Mouse (Mus musculus) right cerebral cortex, postnatal 10 days (tissue): ENCODE measurements around the gene Hist3h2ba.

Experiments used
- DNase-seq, 2 experiments: peaks; one replicate each; pipeline ENCODE4 v3.0.0; 2021; ENCODE audit warnings: low spot score in 2 of 2

Gene Hist3h2ba

GRCm38 (mm10) chr11:58963543-58963942 lies 14.8 kb downstream of the Hist3h2ba start:
- no peak for DNase-seq

GRCm38 (mm10) chr11:58964216-58964615 lies 15.5 kb downstream of the Hist3h2ba start:
- no peak for DNase-seq

DNA sequence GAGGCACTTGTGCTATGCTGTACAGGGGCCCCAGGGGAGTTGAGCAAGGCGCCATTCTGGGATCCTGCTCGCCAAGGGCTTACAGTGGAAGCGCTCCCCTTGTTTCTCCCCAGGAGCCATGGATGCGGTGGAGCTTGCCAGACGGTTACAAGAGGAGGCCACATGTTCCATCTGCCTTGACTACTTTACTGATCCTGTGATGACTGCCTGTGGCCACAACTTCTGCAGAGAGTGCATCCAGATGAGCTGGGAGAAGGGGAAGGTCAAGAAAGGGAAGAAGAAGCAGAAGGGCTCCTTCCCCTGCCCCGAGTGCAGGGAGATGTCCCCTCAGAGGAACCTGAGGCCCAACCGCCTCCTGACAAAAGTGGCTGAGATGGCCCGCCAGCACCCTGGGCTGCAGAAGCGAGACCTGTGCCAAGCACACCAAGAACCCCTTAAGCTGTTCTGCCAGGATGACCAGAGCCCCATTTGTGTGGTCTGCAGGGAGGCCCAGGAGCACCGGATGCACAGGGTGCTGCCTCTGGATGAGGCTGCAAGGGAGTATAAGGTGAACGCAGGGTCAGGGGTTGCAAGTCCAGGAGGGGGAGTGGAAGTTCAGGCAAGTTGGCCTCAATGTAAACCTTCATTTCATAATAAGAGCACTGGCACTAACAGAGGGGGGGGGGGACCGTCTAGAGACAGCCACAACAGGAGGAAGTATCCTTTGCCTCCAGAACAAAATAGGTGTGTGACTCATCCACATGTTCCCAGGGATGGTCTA lies 16.5 kb downstream of the Hist3h2ba start:
- DNase-seq = no peak

- DNase-seq = peak in 1 of 2 experiments; percentile 48
These were observed 18.6 kb downstream of the Hist3h2ba start for GRCm38 (mm10) chr11:58967346-58967745.

GRCm38 (mm10) chr11:58968551-58968950 lies 19.8 kb downstream of the Hist3h2ba start:
- DNase-seq = no peak

GRCm38 (mm10) chr11:58969027-58969426 lies 20.3 kb downstream of the Hist3h2ba start:
- no peak for DNase-seq

DNA sequence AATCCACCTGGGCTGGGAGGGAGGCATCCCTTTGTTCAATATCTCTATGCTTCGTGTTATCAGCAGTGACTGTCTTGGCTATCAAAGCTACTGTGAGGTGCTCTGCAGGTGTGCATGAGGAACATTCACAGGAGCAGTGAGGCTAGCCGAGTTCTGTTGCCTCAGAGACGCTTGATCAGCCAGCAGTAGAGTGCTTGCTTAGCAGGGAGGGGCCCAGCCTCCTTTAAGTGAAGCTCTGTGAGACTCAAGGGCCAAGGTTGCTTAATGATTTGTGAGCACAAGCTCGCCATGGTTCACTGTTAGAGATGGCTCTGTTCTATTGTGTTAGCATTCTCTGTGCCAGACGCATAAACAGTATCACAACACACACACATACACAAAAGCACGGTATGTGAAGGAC lies 20.9 kb downstream of the Hist3h2ba start:
- no peak for DNase-seq

DNA sequence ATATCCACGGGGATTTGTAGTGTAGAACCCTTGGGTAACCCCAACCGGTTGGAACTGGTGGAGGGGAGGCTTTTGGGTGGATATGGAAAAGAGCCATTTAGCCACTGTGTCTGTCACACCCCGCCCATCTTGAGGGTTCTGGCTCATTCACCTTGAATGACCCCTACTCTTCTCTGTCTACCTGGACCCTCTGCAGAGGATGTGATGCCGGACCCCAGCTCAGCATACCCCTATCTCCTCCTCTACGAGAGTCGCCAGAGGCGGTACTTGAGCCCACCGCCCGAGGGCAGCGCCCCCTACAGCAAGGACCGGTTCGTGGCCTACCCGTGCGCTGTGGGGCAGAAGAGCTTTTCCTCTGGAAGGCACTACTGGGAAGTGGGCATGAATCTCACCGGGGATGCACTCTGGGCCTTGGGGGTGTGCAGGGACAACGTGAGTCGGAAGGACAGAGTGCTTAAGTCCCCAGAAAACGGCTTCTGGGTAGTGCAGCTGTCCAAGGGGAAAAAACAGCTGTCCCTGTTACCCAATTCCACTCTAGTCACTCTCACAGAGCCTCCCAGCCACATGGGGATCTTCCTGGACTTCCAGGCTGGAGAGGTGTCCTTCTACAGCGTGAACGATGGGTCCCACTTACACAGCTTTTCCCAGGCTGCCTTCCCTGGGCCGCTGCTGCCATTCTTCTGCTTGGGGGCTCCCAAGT lies 22.3 kb downstream of the Hist3h2ba start:
- DNase-seq = no peak

DNA sequence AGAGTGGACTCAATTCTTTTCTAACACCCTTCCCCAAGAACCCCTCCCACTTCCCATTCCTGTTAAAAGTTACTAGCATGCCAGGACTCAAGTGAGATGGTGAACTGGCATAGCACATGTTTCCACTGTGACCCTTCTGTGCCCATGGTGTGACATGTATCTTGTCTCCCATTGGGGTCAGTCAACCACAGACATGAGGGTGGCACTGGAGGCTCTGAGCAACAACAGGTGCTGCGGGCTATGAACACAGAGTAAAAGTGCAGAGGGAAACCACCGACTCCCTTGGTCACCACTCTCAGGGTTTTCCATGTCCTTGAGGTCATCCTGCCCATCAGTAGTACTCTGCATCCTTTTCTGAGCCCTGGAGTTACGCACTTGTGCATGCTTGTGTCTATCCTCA lies 23.1 kb downstream of the Hist3h2ba start:
- no peak for DNase-seq

DNA sequence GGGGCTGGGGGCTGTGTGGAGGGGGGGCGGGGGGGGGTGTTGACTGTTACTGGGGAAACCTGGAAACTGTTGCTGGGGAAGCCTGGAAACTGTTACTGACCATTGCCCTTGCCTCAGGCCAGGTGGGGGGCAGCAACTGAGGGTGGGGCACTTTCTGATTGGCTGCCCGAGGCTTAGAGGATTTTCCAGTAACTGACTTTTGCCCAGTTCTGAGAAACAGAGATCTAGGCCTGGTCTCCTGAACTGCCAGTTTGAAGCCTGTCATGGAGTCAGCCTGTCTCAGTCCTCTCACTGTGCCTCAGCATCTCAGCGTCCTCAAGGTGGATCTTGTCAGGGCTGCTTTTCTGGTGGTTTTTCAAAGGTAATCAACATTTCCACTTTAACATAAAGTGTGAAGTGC lies 25.7 kb downstream of the Hist3h2ba start:
- no peak for DNase-seq

- no peak for DNase-seq
These were observed 28.4 kb downstream of the Hist3h2ba start for GRCm38 (mm10) chr11:58977150-58977549.

- no peak for DNase-seq
These were observed 28.9 kb downstream of the Hist3h2ba start for GRCm38 (mm10) chr11:58977607-58978026.

DNA sequence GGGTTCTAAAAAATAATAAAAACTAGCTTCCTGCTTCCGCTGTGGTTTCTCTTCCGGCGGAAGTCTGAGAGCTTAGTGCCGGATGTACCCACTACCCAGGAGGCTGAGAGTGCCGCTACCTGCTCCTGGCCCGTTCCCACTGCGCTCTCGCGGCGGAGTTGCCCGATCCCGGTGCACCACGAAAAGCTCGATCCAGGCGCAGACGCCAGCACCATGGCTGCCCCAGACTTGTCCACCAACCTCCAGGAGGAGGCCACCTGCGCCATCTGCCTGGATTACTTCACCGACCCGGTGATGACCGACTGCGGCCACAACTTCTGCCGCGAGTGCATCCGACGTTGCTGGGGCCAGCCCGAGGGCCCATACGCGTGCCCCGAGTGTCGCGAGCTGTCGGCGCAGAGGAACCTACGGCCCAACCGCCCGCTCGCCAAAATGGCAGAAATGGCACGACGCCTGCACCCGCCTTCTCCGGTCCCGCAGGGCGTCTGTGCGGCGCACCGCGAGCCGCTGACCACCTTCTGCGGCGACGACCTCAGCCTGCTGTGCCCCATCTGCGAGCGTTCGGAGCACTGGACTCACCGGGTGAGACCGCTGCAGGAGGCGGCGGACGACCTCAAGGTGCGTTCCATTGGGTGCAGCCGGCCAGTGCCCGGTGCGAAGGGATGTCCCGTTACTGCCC lies 29.4 kb downstream of the Hist3h2ba start, which contains the start of gene Trim11:
Trim11 (plus strand) TSS at position 67 of the 679 bp plus-strand sequence.
- peak; percentile 74 to 77 for DNase-seq

GRCm38 (mm10) chr11:58978706-58979030 lies 29.9 kb downstream of the Hist3h2ba start:
- no peak for DNase-seq

GRCm38 (mm10) chr11:58979183-58979582 lies 30.5 kb downstream of the Hist3h2ba start:
- DNase-seq = no peak

DNA sequence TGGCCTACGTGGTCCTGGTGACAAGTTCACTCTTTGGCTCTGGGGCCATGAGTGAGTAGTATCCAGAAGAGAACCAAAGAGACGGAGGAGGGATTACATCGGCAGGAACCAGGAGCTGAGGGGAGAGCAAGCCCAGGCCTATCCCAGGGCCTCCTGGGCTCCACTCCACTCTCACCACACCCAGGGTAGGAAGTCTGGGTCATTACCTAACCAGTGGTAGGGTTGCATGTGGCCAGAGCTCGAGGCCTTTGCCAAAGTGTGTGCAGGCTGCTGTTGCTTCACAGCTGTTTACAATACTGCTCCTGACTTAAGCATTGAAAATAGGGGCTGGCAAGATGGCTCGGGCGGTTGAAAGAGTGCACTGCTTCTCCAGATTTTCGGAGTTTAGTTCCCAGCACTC lies 30.9 kb downstream of the Hist3h2ba start:
- DNase-seq = no peak

DNA sequence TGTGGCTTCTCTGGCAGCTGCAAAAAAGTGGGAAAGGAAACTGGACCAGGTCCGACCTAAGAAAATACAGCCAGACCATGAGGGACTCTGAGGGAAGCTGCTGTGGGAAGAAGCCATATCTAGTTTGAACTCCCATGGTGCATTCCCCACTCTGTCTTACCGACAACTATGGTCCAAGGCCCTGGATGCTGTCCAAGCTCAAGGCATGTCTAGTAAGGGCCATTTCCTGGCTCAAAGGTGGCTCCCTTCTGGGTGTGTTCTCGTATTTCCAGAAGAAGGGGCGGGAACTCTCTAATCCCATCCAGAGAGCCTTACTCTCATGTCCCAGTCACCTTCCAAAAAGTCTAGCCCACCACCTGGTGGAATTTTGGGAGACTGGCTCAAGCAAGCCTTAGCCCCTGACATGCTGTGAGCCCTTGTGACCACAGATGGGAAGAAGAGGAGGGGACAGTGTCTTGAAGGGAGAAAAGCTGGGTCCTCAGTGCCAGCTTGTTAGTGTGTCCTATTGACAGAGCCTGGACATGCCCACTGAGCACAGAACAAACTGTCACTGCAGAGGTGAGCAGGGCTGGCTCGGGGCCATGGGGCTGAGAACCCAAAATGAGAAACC lies 31.8 kb downstream of the Hist3h2ba start:
- DNase-seq = no peak

DNA sequence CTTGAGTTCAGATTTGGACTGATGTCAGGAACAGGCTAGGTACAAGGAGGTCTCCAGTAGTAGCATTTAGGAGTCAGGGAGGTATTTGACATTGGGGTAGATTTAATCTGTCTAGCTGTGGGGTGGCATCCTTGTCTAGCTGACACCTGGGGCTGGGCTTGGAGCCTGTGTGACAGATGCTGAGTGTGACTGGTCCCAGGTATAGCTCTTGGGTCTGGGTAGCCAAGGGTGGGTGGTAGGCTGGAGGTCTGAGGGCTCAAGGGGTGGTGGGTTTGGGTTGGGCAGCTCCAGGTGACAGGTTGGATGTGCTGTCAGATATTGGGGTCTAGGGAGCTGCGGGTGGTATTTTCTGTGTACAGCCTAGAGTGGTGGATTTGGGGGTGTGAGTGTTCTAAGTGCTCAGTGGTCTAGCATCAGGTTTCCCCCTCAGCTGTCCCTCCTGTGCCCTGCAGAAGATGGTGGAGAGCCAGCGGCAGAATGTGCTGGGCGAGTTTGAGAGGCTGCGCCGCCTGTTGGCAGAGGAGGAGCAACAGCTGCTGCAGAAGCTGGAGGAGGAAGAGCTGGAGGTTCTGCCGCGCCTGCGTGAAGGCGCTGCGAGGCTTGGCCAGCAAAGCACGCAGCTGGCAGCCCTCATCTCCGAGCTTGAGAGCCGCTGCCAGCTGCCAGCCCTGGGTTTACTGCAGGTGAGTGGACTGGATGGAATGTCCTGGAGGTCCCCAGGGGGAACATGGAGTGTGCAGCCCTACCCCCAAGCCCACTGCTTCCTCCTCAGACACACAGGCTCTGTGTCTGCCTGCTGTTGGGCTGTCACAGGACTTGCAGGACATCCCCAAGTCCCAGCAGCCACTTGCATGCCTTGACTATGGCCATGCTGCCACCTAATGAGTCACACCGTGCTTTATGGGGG lies 33.1 kb downstream of the Hist3h2ba start:
- peak; percentile 85 to 87 for DNase-seq

GRCm38 (mm10) chr11:58982471-58983097 lies 33.9 kb downstream of the Hist3h2ba start:
- no peak for DNase-seq

GRCm38 (mm10) chr11:58983691-58984341 lies 35.1 kb downstream of the Hist3h2ba start:
- no peak for DNase-seq
